Mouse (Mus musculus) B cell, adult 67 days (primary cell): ENCODE results near the gene Gjb4. TPM values are rescaled to one million over a fixed set of nuclear protein-coding genes. Genes with fewer than 3 reads are reported as not detected.

Source experiments
- total RNA-seq, 2 experiments: library from RNA; stranded (reverse); gene quantifications; 4 replicates each; pipeline ENCODE4 v1.2.4; 2023

Gene Gjb4
- total RNA-seq = not detected

GRCm38 (mm10) chr4:127353951-127354438, at the start of gene Gjb4:
Gene Gjb4, minus strand, starts transcription at chr4:127354081.

GRCm38 (mm10) chr4:127358018-127358417, 4.1 kb upstream of the Gjb4 start, which contains the start of gene Gjb5:
Gene Gjb5, minus strand, starts transcription at chr4:127358181.

GRCm38 (mm10) chr4:127330181-127331100, 23.4 kb downstream of the Gjb4 start, which contains the start of gene Gjb3:
Gene Gjb3, minus strand, starts transcription at chr4:127330844.

GRCm38 (mm10) chr4:127313861-127314260, 40.0 kb downstream of the Gjb4 start, which contains the start of gene Gja4:
Gene Gja4, minus strand, starts transcription at chr4:127314039.

Other genes with a start within 250 kb of the Gjb4 start
- 1 to 10 TPM; 8.4 to 9.3 TPM for gene Tmem35b, start 230.4 kb downstream of the Gjb4 start, total RNA-seq
- under 1 TPM; 0.56 to 0.58 TPM for gene Dlgap3, start 184.9 kb downstream of the Gjb4 start, total RNA-seq
- gene Smim12, start 110.3 kb downstream of the Gjb4 start, total RNA-seq = 10 to 100 TPM; 24.1 to 30.1 TPM
- gene Gja4, start 40.0 kb downstream of the Gjb4 start, total RNA-seq = not detected
- gene Gjb3, start 23.2 kb downstream of the Gjb4 start, total RNA-seq = not detected
- gene Gjb5, start 4.1 kb upstream of the Gjb4 start, total RNA-seq = not detected